ENCODE assay signal across 8 mouse cellular contexts in the genomic region with DNA sequence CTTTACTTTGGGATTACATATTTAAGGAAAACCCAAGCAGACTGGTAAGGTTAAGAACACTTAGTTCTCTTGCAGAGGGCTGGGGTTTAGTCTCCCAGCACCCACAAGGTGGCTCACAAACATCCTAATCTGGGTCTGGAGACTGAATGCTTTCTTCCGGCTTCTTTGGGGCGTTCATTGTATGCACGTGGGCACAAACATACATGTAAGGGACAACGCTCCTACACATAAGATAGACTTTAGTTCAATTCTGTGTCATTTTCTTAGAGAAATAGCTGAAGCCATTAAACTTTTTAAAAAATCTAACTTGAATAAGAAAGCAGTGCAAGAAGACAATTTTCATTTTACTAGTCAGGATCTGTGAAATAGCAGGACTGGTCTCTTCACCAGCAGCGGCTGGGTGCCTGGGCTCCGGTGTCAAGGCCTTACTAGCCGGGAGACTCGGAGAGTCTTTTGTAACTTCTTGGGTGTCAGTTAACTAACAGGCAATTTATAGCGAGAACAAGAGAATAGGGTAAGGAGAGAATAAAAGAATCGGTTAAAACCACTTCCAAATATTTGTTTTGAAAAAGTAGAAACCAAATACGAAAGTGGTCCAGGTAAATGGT. TPM values are rescaled to one million over a fixed set of nuclear protein-coding genes. Genes with fewer than 3 reads are reported as not detected.
A peak's percentile ranks its signal among the peaks of the same experiment; 100 is the strongest.
DNase-seq lines count a peak whose midpoint lies in the region; ATAC-seq and TF ChIP-seq lines count a peak whose summit lies in the region.

No protein-coding gene starts in this region.

- no peak for TF ChIP-seq POLR2A in ES-Bruce4 (IDR thresholded peaks at IDR 0.05; ENCODE audit: insufficient read depth, low read length)

- TF ChIP-seq CTCF in ES-Bruce4 (IDR thresholded peaks at IDR 0.05; ENCODE audit: low read depth, low read length): no peak
- TF ChIP-seq CTCF in midbrain, postnatal 0 days (IDR thresholded peaks at IDR 0.05): peak; percentile 35; the same call in 1 of the 2 replicates

- DNase-seq in heart, adult 8-10 months (ENCODE audit: low spot score): no peak
- DNase-seq in limb, embryonic 10.5 days (ENCODE audit: low spot score): no peak
- peak; percentile 25 for DNase-seq in midbrain, postnatal 0 days (ENCODE audit: low spot score)
- DNase-seq in right cerebral cortex, postnatal 4 days: no peak
- no peak for DNase-seq in gastrocnemius, postnatal 25 days

- 2% methylated on average over 11 of the region's 11 CpGs for WGBS in heart, embryonic 12.5 days
- 2% methylated on average over 11 of the region's 11 CpGs for WGBS in embryonic facial prominence, embryonic 13.5 days
- 1% methylated on average over 11 of the region's 11 CpGs for WGBS in limb, embryonic 10.5 days
- WGBS in midbrain, postnatal 0 days: under 1% methylated on average over 11 of the region's 11 CpGs

- H3K9ac ChIP-seq in heart, embryonic 12.5 days: peak overlapping the region; percentile 78
- H3K9ac ChIP-seq in ES-Bruce4 (ENCODE audit: low read depth, poor library complexity, severe bottlenecking): peak overlapping the region; percentile 84
- peak overlapping the region; percentile 93 for H3K9ac ChIP-seq in embryonic facial prominence, embryonic 13.5 days
- peak overlapping the region; percentile 91 for H3K9ac ChIP-seq in midbrain, postnatal 0 days (replicated peaks; ENCODE audit: low read length, poor library complexity, severe bottlenecking)

- no peaks in the 10 kb centered on the region for H3K27me3 ChIP-seq in heart, embryonic 12.5 days (replicated peaks)
- H3K27me3 ChIP-seq in ES-Bruce4 (ENCODE audit: control insufficient read depth, insufficient read depth, low read length, poor library complexity, severe bottlenecking): no peaks in the 10 kb centered on the region
- H3K27me3 ChIP-seq in embryonic facial prominence, embryonic 13.5 days: no peaks in the 10 kb centered on the region
- H3K27me3 ChIP-seq in limb, embryonic 10.5 days (ENCODE audit: low read depth, poor library complexity, severe bottlenecking): no peaks in the 10 kb centered on the region
- H3K27me3 ChIP-seq in midbrain, postnatal 0 days (ENCODE audit: insufficient read depth, low read length): no peaks in the 10 kb centered on the region

- ATAC-seq in heart, embryonic 12.5 days (ENCODE audit: insufficient number of reproducible peaks, low FRiP score): no peak
- no peak for ATAC-seq in embryonic facial prominence, embryonic 13.5 days (ENCODE audit: insufficient number of reproducible peaks, insufficient read depth, low FRiP score, low TSS enrichment, low read depth)
- no peak for ATAC-seq in midbrain, postnatal 0 days (ENCODE audit: low FRiP score)

- H3K27ac ChIP-seq in heart, embryonic 12.5 days (ENCODE audit: poor library complexity, severe bottlenecking): 0 out of 2 replicates have a peak overlapping the region, but pooled peaks have one; percentile 99
- peak overlapping the region; percentile 20 for H3K27ac ChIP-seq in ES-Bruce4 (ENCODE audit: insufficient read depth, low read length)
- peak overlapping the region; percentile 98 for H3K27ac ChIP-seq in embryonic facial prominence, embryonic 13.5 days
- H3K27ac ChIP-seq in limb, embryonic 10.5 days: peak overlapping the region; percentile 99
- no peak overlapping the region for H3K27ac ChIP-seq in midbrain, postnatal 0 days (ENCODE audit: low read depth, low read length)

- peaks cover 25% of the 10 kb centered on the region for H3K36me3 ChIP-seq in heart, embryonic 12.5 days
- peaks cover 28% of the 10 kb centered on the region for H3K36me3 ChIP-seq in ES-Bruce4 (ENCODE audit: control insufficient read depth, insufficient read depth, low read length, poor library complexity, severe bottlenecking)
- peaks cover 23% of the 10 kb centered on the region for H3K36me3 ChIP-seq in embryonic facial prominence, embryonic 13.5 days
- H3K36me3 ChIP-seq in limb, embryonic 10.5 days: peaks cover 31% of the 10 kb centered on the region
- peaks cover 15% of the 10 kb centered on the region for H3K36me3 ChIP-seq in midbrain, postnatal 0 days (ENCODE audit: insufficient read depth, low read length)

- peaks cover 8% of the 10 kb centered on the region for H3K4me1 ChIP-seq in heart, embryonic 12.5 days (replicated peaks)
- H3K4me1 ChIP-seq in ES-Bruce4 (ENCODE audit: control insufficient read depth, insufficient read depth, low read length): no peaks in the 10 kb centered on the region
- peaks cover 12% of the 10 kb centered on the region for H3K4me1 ChIP-seq in embryonic facial prominence, embryonic 13.5 days
- peaks cover 12% of the 10 kb centered on the region for H3K4me1 ChIP-seq in limb, embryonic 10.5 days
- H3K4me1 ChIP-seq in midbrain, postnatal 0 days (ENCODE audit: insufficient read depth, low read length): peaks cover 9% of the 10 kb centered on the region; the same call in 1 of the 2 replicates

- peak overlapping the region; percentile 93 for H3K4me2 ChIP-seq in heart, embryonic 12.5 days
- H3K4me2 ChIP-seq in embryonic facial prominence, embryonic 13.5 days: peak overlapping the region; percentile 88
- peak overlapping the region; percentile 94 for H3K4me2 ChIP-seq in midbrain, postnatal 0 days (ENCODE audit: low read depth, low read length, poor library complexity, severe bottlenecking)

- no peaks in the 10 kb centered on the region for H3K9me3 ChIP-seq in heart, embryonic 12.5 days (replicated peaks)
- H3K9me3 ChIP-seq in ES-Bruce4 (replicated peaks; ENCODE audit: control insufficient read depth, insufficient read depth, low read length, poor library complexity, severe bottlenecking): no peaks in the 10 kb centered on the region
- no peaks in the 10 kb centered on the region for H3K9me3 ChIP-seq in embryonic facial prominence, embryonic 13.5 days
- H3K9me3 ChIP-seq in limb, embryonic 10.5 days (replicated peaks): no peaks in the 10 kb centered on the region
- no peaks in the 10 kb centered on the region for H3K9me3 ChIP-seq in midbrain, postnatal 0 days (ENCODE audit: low read length)

- TF ChIP-seq EP300 in ES-Bruce4 (IDR thresholded peaks at IDR 0.05; ENCODE audit: insufficient read depth, low read depth, low read length): no peak

- peak overlapping the region; percentile 87 for H3K4me3 ChIP-seq in heart, embryonic 12.5 days
- H3K4me3 ChIP-seq in ES-Bruce4 (ENCODE audit: low read depth, low read length): peak overlapping the region; percentile 100
- H3K4me3 ChIP-seq in embryonic facial prominence, embryonic 13.5 days: peak overlapping the region; percentile 79
- H3K4me3 ChIP-seq in limb, embryonic 10.5 days: peak overlapping the region; percentile 88
- H3K4me3 ChIP-seq in midbrain, postnatal 0 days (ENCODE audit: low read depth, low read length): peak overlapping the region; percentile 75

RNA-seq across cellular contexts. Expression of a gene that starts 0.7 kb away (rescaled TPM):
- 87.4 and 90.7 TPM in 2 replicates for polyA plus RNA-seq in heart, embryonic 12.5 days (2016; fragmentation: Nextera tagmentation; extraction: Ambion mirVana)
- 10 to 100 TPM; 72.7 to 86.8 (median 73.1) TPM for total RNA-seq in heart, adult 8-10 months (2022)
- polyA plus RNA-seq in ES-Bruce4 (2011; ENCODE audit: insufficient read depth, insufficient read length, low read depth, missing spikeins): 283 and 292 TPM in 2 replicates
- 110 and 111 TPM in 2 replicates for polyA plus RNA-seq in embryonic facial prominence, embryonic 13.5 days (2015; fragmentation: Nextera tagmentation; extraction: Ambion mirVana)
- 178 and 199 TPM in 2 replicates for polyA plus RNA-seq in limb, embryonic 10.5 days (2016; fragmentation: Nextera tagmentation; extraction: Ambion mirVana)
- total RNA-seq in midbrain, postnatal 0 days (2014; rRNA removed): 33.8 and 40.5 TPM in 2 replicates
- polyA plus RNA-seq in midbrain, postnatal 0 days (2015; fragmentation: Nextera tagmentation; extraction: Ambion mirVana): 38.2 and 45.2 TPM in 2 replicates
- total RNA-seq in gastrocnemius, postnatal 25 days (2021): 10 to 100 TPM; 49.2 to 56.0 TPM

RNA-seq across cellular contexts. Expression of a gene that starts 1.2 kb away (rescaled TPM):
- polyA plus RNA-seq in heart, embryonic 12.5 days (2016; fragmentation: Nextera tagmentation; extraction: Ambion mirVana): 97.8 and 103 TPM in 2 replicates
- total RNA-seq in heart, adult 8-10 months (2022): 100 to 1,000 TPM; 119 to 148 (median 131) TPM
- 174 and 192 TPM in 2 replicates for polyA plus RNA-seq in ES-Bruce4 (2011; ENCODE audit: insufficient read depth, insufficient read length, low read depth, missing spikeins)
- 164 and 172 TPM in 2 replicates for polyA plus RNA-seq in embryonic facial prominence, embryonic 13.5 days (2015; fragmentation: Nextera tagmentation; extraction: Ambion mirVana)
- polyA plus RNA-seq in limb, embryonic 10.5 days (2016; fragmentation: Nextera tagmentation; extraction: Ambion mirVana): 105 and 122 TPM in 2 replicates
- total RNA-seq in midbrain, postnatal 0 days (2014; rRNA removed): 256 and 257 TPM in 2 replicates
- polyA plus RNA-seq in midbrain, postnatal 0 days (2015; fragmentation: Nextera tagmentation; extraction: Ambion mirVana): 82.3 and 98.4 TPM in 2 replicates
- total RNA-seq in gastrocnemius, postnatal 25 days (2021): 10 to 100 TPM; 89.3 to 90.5 TPM

RNA-seq across cellular contexts. Expression of a gene that starts 27.3 kb away (rescaled TPM):
- polyA plus RNA-seq in heart, embryonic 12.5 days (2016; fragmentation: Nextera tagmentation; extraction: Ambion mirVana): 3.5 and 3.8 TPM in 2 replicates
- total RNA-seq in heart, adult 8-10 months (2022): 10 to 100 TPM; 34.1 to 41.5 (median 39.8) TPM
- 2.5 and 4.9 TPM in 2 replicates for polyA plus RNA-seq in ES-Bruce4 (2011; ENCODE audit: insufficient read depth, insufficient read length, low read depth, missing spikeins)
- 3.5 and 7.1 TPM in 2 replicates for polyA plus RNA-seq in embryonic facial prominence, embryonic 13.5 days (2015; fragmentation: Nextera tagmentation; extraction: Ambion mirVana)
- 3.0 and 4.6 TPM in 2 replicates for polyA plus RNA-seq in limb, embryonic 10.5 days (2016; fragmentation: Nextera tagmentation; extraction: Ambion mirVana)
- total RNA-seq in midbrain, postnatal 0 days (2014; rRNA removed): 3.9 and 6.1 TPM in 2 replicates
- 2.6 and 4.3 TPM in 2 replicates for polyA plus RNA-seq in midbrain, postnatal 0 days (2015; fragmentation: Nextera tagmentation; extraction: Ambion mirVana)
- 10 to 100 TPM; 11.8 to 12.7 TPM for total RNA-seq in gastrocnemius, postnatal 25 days (2021)

RNA-seq across cellular contexts. Expression of a gene that starts 42.5 kb away (rescaled TPM):
- polyA plus RNA-seq in heart, embryonic 12.5 days (2016; fragmentation: Nextera tagmentation; extraction: Ambion mirVana): 20.9 and 22.5 TPM in 2 replicates
- 1 to 10 TPM; 2.9 to 6.0 (median 3.5) TPM for total RNA-seq in heart, adult 8-10 months (2022)
- polyA plus RNA-seq in ES-Bruce4 (2011; ENCODE audit: insufficient read depth, insufficient read length, low read depth, missing spikeins): 44.3 and 46.4 TPM in 2 replicates
- 21.8 TPM in 2 replicates for polyA plus RNA-seq in embryonic facial prominence, embryonic 13.5 days (2015; fragmentation: Nextera tagmentation; extraction: Ambion mirVana)
- polyA plus RNA-seq in limb, embryonic 10.5 days (2016; fragmentation: Nextera tagmentation; extraction: Ambion mirVana): 41.0 and 43.2 TPM in 2 replicates
- total RNA-seq in midbrain, postnatal 0 days (2014; rRNA removed): 18.3 and 28.8 TPM in 2 replicates
- polyA plus RNA-seq in midbrain, postnatal 0 days (2015; fragmentation: Nextera tagmentation; extraction: Ambion mirVana): 14.0 and 15.5 TPM in 2 replicates
- total RNA-seq in gastrocnemius, postnatal 25 days (2021): 1 to 10 TPM in 1 of 2 experiments, under 1 TPM in 1; 0.84 to 1.1 TPM

RNA-seq across cellular contexts. Expression of a gene that starts 48.5 kb away (rescaled TPM):
- polyA plus RNA-seq in heart, embryonic 12.5 days (2016; fragmentation: Nextera tagmentation; extraction: Ambion mirVana): 57.4 and 60.8 TPM in 2 replicates
- total RNA-seq in heart, adult 8-10 months (2022): 10 to 100 TPM; 49.1 to 56.7 (median 50.9) TPM
- polyA plus RNA-seq in ES-Bruce4 (2011; ENCODE audit: insufficient read depth, insufficient read length, low read depth, missing spikeins): 27.2 and 30.9 TPM in 2 replicates
- 30.7 and 36.8 TPM in 2 replicates for polyA plus RNA-seq in embryonic facial prominence, embryonic 13.5 days (2015; fragmentation: Nextera tagmentation; extraction: Ambion mirVana)
- polyA plus RNA-seq in limb, embryonic 10.5 days (2016; fragmentation: Nextera tagmentation; extraction: Ambion mirVana): 19.8 and 25.7 TPM in 2 replicates
- 78.2 and 83.9 TPM in 2 replicates for total RNA-seq in midbrain, postnatal 0 days (2014; rRNA removed)
- polyA plus RNA-seq in midbrain, postnatal 0 days (2015; fragmentation: Nextera tagmentation; extraction: Ambion mirVana): 103 and 107 TPM in 2 replicates
- total RNA-seq in gastrocnemius, postnatal 25 days (2021): 10 to 100 TPM; 18.2 to 18.5 TPM
